Mouse (Mus musculus) MEL (cell line): ENCODE data around the gene Polr3h. TPM values are rescaled to one million over a fixed set of nuclear protein-coding genes. Genes with fewer than 3 reads are reported as not detected.

Experiments used
- DNase-seq: peaks from one replicate; pipeline ENCODE4 v3.0.0; 2011; ENCODE audit warnings: low read depth, low spot score
- H3K27ac ChIP-seq: 2 replicates; pipeline ENCODE4 v1.5.1; 2012; ENCODE audit warnings: low read depth, mild to moderate bottlenecking, control low read depth, low read length, moderate library complexity; ENCODE audit not compliant: control insufficient read depth
- H3K27me3 ChIP-seq, 2 experiments: fragments of 150-350 bp in 1 of 2; sonication (generic) in 1 of 2; 2 replicates each; pipeline ENCODE4 v1.6.1; 2012; ENCODE audit warnings: low read length in 2 of 2, mild to moderate bottlenecking in 2 of 2, improper control_type of control experiment in 1 of 2, moderate library complexity in 1 of 2; ENCODE audit not compliant: insufficient read depth in 2 of 2, control insufficient read depth in 1 of 2
- H3K36me3 ChIP-seq, 2 experiments: 2 replicates each; pipeline ENCODE4 v1.6.1; 2012 to 2014; ENCODE audit warnings: low read length in 2 of 2, improper control_type of control experiment in 1 of 2, inconsistent platforms in 1 of 2, mild to moderate bottlenecking in 1 of 2; ENCODE audit not compliant: insufficient read depth in 2 of 2, control insufficient read depth in 1 of 2
- H3K4me1 ChIP-seq, 2 experiments: fragments of 150-350 bp in 1 of 2; sonication (generic) in 1 of 2; 2 replicates each; pipeline ENCODE4 v1.6.1; 2012; ENCODE audit warnings: low read length in 2 of 2, improper control_type of control experiment in 1 of 2, mild to moderate bottlenecking in 1 of 2; ENCODE audit not compliant: insufficient read depth in 2 of 2, control insufficient read depth in 1 of 2
- H3K4me3 ChIP-seq, 2 experiments: fragments of 150-350 bp in 1 of 2; sonication (generic) in 1 of 2; 2 replicates each; pipeline ENCODE4 v1.5.1; 2012; ENCODE audit warnings: low read depth in 2 of 2, low read length in 2 of 2, mild to moderate bottlenecking in 2 of 2, moderate library complexity in 2 of 2, control low read depth in 1 of 2, improper control_type of control experiment in 1 of 2; ENCODE audit not compliant: control insufficient read depth in 1 of 2, insufficient read depth in 1 of 2
- H3K79me2 ChIP-seq: 2 replicates; pipeline ENCODE4 v1.6.1; 2012; ENCODE audit warnings: mild to moderate bottlenecking, low read length, moderate library complexity; ENCODE audit not compliant: control insufficient read depth, poor library complexity, insufficient read depth
- H3K9ac ChIP-seq: 2 replicates; pipeline ENCODE4 v1.6.1; 2012; ENCODE audit warnings: low read depth, mild to moderate bottlenecking, control low read depth, low read length, moderate library complexity; ENCODE audit not compliant: control insufficient read depth, poor library complexity, severe bottlenecking
- H3K9me3 ChIP-seq: fragments of 150-350 bp; sonication (generic); replicated peaks from 2 replicates; pipeline ENCODE4 v1.6.1; 2012; ENCODE audit warnings: mild to moderate bottlenecking, low read length, improper control_type of control experiment, moderate library complexity; ENCODE audit not compliant: insufficient read depth
- BHLHE40 ChIP-seq: IDR thresholded peaks from 2 replicates; pipeline ENCODE4 v1.6.1; 2012; ENCODE audit warnings: low read depth, mild to moderate bottlenecking, inconsistent platforms, low read length, improper control_type of control experiment, borderline replicate concordance
- CHD1 ChIP-seq: IDR thresholded peaks from 2 replicates; pipeline ENCODE4 v1.6.1; 2012; ENCODE audit warnings: low read depth, mild to moderate bottlenecking, inconsistent platforms, low read length, improper control_type of control experiment
- CHD2 ChIP-seq: IDR thresholded peaks from 2 replicates; pipeline ENCODE4 v1.6.1; 2011; ENCODE audit warnings: low read length, improper control_type of control experiment
- CTCF ChIP-seq, 3 experiments: IDR thresholded peaks in 2 of 3; conservative IDR thresholded peaks in 1 of 3; 2 replicates each; pipeline ENCODE4 v1.5.1; 2011 to 2012; ENCODE audit warnings: low read length in 3 of 3, low read depth in 2 of 3, mild to moderate bottlenecking in 2 of 3, improper control_type of control experiment in 1 of 3, inconsistent platforms in 1 of 3, mixed read lengths in 1 of 3, moderate library complexity in 1 of 3; ENCODE audit not compliant: control insufficient read depth in 1 of 3, insufficient read depth in 1 of 3, poor library complexity in 1 of 3, severe bottlenecking in 1 of 3
- E2F4 ChIP-seq: IDR thresholded peaks from 2 replicates; pipeline ENCODE4 v1.6.1; 2011; ENCODE audit warnings: low read depth, low read length, improper control_type of control experiment, borderline replicate concordance
- ELF1 ChIP-seq: IDR thresholded peaks from 2 replicates; pipeline ENCODE4 v1.6.1; 2014; ENCODE audit warnings: low read depth, mild to moderate bottlenecking, inconsistent platforms, low read length, improper control_type of control experiment, moderate library complexity
- GABPA ChIP-seq: IDR thresholded peaks from 2 replicates; pipeline ENCODE4 v1.6.1; 2012; ENCODE audit warnings: low read depth, mild to moderate bottlenecking, inconsistent platforms, low read length, improper control_type of control experiment, moderate library complexity
- GATA1 ChIP-seq: IDR thresholded peaks from 2 replicates; pipeline ENCODE4 v1.6.1; 2011; ENCODE audit warnings: low read depth, low read length, improper control_type of control experiment
- JUND ChIP-seq: IDR thresholded peaks from 2 replicates; pipeline ENCODE4 v1.6.1; 2011; ENCODE audit warnings: low read depth, mild to moderate bottlenecking, improper control_type of control experiment, low read length
- KAT2A ChIP-seq: conservative IDR thresholded peaks from 2 replicates; pipeline ENCODE4 v1.6.1; 2012; ENCODE audit warnings: low read depth, low read length, improper control_type of control experiment, inconsistent platforms
- MAZ ChIP-seq: IDR thresholded peaks from 2 replicates; pipeline ENCODE4 v1.6.1; 2012; ENCODE audit warnings: low read depth, mild to moderate bottlenecking, inconsistent platforms, low read length, improper control_type of control experiment
- MXI1 ChIP-seq: IDR thresholded peaks from 2 replicates; pipeline ENCODE4 v1.6.1; 2011; ENCODE audit warnings: mild to moderate bottlenecking, low read depth, low read length, improper control_type of control experiment
- MYC ChIP-seq: IDR thresholded peaks from 2 replicates; pipeline ENCODE4 v1.6.1; 2011; ENCODE audit warnings: low read depth, mild to moderate bottlenecking, low read length, improper control_type of control experiment, moderate library complexity
- POLR2A ChIP-seq, 2 experiments: IDR thresholded peaks; 2 replicates each; pipeline ENCODE4 v1.6.1; 2011 to 2012; ENCODE audit warnings: low read length in 2 of 2, mild to moderate bottlenecking in 2 of 2, control low read depth in 1 of 2, improper control_type of control experiment in 1 of 2, low read depth in 1 of 2, moderate library complexity in 1 of 2; ENCODE audit not compliant: control insufficient read depth in 1 of 2, insufficient read depth in 1 of 2, poor library complexity in 1 of 2
- POLR2AphosphoS2 ChIP-seq: IDR thresholded peaks from 2 replicates; pipeline ENCODE4 v1.6.1; 2011; ENCODE audit warnings: low read length, improper control_type of control experiment
- RAD21 ChIP-seq: IDR thresholded peaks from 2 replicates; pipeline ENCODE4 v1.6.1; 2011; ENCODE audit warnings: mild to moderate bottlenecking, low read depth, low read length, improper control_type of control experiment
- USF2 ChIP-seq, 2 experiments: IDR thresholded peaks; 2 replicates each; pipeline ENCODE4 v1.6.1; 2011 to 2012; ENCODE audit warnings: improper control_type of control experiment in 2 of 2, low read length in 2 of 2, borderline replicate concordance in 1 of 2, inconsistent platforms in 1 of 2, low read depth in 1 of 2, mild to moderate bottlenecking in 1 of 2; ENCODE audit not compliant: insufficient read depth in 1 of 2
- ZKSCAN1 ChIP-seq: IDR thresholded peaks from 2 replicates; pipeline ENCODE4 v1.6.1; 2012; ENCODE audit warnings: low read depth, mild to moderate bottlenecking, inconsistent platforms, low read length, improper control_type of control experiment, moderate library complexity
- polyA plus RNA-seq, 2 experiments: library from polyadenylated mRNA; stranded (reverse) in 1 of 2; unstranded in 1 of 2; fragments of >175 nt in 1 of 2; fragments of >200 nt in 1 of 2; gene quantifications; 2 replicates each; pipeline versions ENCODE4 v1.2.1 to v1.2.4; 2012; ENCODE audit warnings: low replicate concordance in 2 of 2, low read depth in 1 of 2; ENCODE audit not compliant: insufficient read length in 2 of 2, insufficient read depth in 1 of 2, missing spikeins in 1 of 2
- total RNA-seq: library from RNA; depleted of rRNA; stranded (reverse); fragments of 300-350 nt; gene quantifications from 2 replicates; pipeline ENCODE4 v1.2.3, GENCODE M21; 2012

The Polr3h gene
- total and polyA plus RNA-seq, 3 experiments, result 109 to 304 TPM; not detected in 1

- H3K27ac ChIP-seq, result no peak overlapping the region
- no peak overlapping the region for H3K9ac ChIP-seq
- no peak for DNase-seq
- H3K4me1 ChIP-seq, result peaks cover 0 to 6% of the 10 kb centered on the region in 2 experiments; a peak in 3 of 4 replicates
- H3K36me3 ChIP-seq, result peaks cover 0 to 5% of the 10 kb centered on the region in 2 experiments; a peak in 1 of 4 replicates
- no peaks in the 10 kb centered on the region for H3K9me3 ChIP-seq
- TF ChIP-seq ELF1 (no peak), RAD21 (no peak), KAT2A (no peak), GATA1 (no peak), CTCF (IDR thresholded peaks at IDR 0.05 in 2 of 3, conservative IDR thresholded peaks at IDR 0.05 in 1 of 3; ENCODE audit: control insufficient read depth in 1 of 3, insufficient read depth in 1 of 3, low read depth in 2 of 3, low read length in 3 of 3, poor library complexity in 1 of 3, severe bottlenecking in 1 of 3) (no peak), MYC (no peak), POLR2AphosphoS2 (no peak), CHD2 (no peak), BHLHE40 (no peak), POLR2A (IDR thresholded peaks at IDR 0.05; ENCODE audit: control insufficient read depth in 1 of 2, insufficient read depth in 1 of 2, low read depth in 1 of 2, low read length in 2 of 2, poor library complexity in 1 of 2) (no peak), ZKSCAN1 (no peak), CHD1 (no peak), E2F4 (no peak)
- no peaks in the 10 kb centered on the region for H3K79me2 ChIP-seq
- no peaks in the 10 kb centered on the region for H3K27me3 ChIP-seq
- H3K4me3 ChIP-seq, result no peak overlapping the region
These were observed 42.4 kb upstream of the Polr3h start for GRCm38 (mm10) chr15:81968447-81968846.

- H3K4me3 ChIP-seq, result no peak overlapping the region
- peaks cover 0 to 6% of the 10 kb centered on the region in 2 experiments; a peak in 3 of 4 replicates for H3K4me1 ChIP-seq
- H3K27ac ChIP-seq, result no peak overlapping the region
- no peaks in the 10 kb centered on the region for H3K79me2 ChIP-seq
- DNase-seq, result no peak
- no peak overlapping the region for H3K9ac ChIP-seq
- TF ChIP-seq RAD21 (no peak), KAT2A (no peak), USF2 (IDR thresholded peaks at IDR 0.05; ENCODE audit: borderline replicate concordance in 1 of 2, insufficient read depth in 1 of 2, low read depth in 1 of 2, low read length in 2 of 2) (no peak), GABPA (no peak), MAZ (no peak), MXI1 (no peak), JUND (no peak)
- H3K27me3 ChIP-seq, result no peaks in the 10 kb centered on the region
- H3K9me3 ChIP-seq, result no peaks in the 10 kb centered on the region
- H3K36me3 ChIP-seq, result peaks cover 0 to 5% of the 10 kb centered on the region in 2 experiments; a peak in 1 of 4 replicates
These were observed 41.8 kb upstream of the Polr3h start for GRCm38 (mm10) chr15:81967821-81968220.
